Mouse (Mus musculus) skeletal muscle tissue, adult 2 months (tissue): Measurements from ENCODE around the gene Ak7.

Experiments
- DNase-seq: peaks from one replicate; pipeline ENCODE4 v3.0.0-alpha.2; 2012; ENCODE audit warnings: low read depth, low spot score

Gene Ak7

DNA sequence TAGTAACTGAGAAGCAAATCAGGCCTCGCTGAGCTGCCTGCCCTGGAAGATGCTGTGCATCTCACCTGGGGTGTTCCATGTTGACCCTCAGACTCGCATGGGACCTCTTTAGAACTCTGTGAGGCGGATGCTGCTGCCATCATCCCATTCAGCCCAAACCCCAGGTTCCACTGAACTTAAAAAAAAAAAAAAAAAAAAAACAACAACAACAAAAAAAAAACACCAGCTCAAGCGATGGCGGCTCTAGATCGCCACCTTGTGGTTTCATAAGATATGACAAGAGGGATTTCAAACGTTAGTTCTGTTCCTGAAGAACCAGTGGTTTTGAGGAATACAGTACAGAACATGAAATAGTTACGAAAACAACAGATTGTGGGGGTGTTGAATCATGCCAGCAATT, 22.2 kb downstream of the Ak7 start:
- peak; percentile 4 for DNase-seq

DNA sequence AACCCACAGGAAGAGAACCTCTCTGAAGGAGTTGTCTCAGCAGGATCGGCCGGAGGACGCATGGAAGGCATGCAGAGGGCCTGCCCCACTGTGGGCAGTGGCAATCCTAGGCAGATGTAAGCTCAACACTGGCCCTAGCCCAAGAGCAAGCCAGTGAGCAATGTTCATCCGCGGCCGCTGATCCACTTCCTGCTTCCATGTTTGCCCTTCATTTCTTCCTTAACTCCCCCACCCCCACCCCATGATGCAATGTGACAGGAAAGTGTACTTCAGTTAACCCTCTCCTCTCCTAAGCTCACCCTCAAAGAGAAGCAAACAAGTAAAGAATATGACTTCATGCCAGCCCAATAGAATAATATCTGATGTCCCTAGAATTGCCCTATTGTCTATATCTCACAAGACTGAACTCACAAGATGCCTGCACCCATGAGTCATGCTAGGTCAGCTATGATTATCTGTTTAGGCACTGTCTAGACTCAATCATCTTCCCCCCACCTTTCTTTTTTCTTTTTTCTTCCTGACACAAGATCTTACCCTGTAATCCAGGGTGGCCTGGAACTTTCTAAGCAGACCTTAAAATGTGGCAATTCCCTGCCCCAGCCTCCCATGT, 25.2 kb downstream of the Ak7 start:
- no peak for DNase-seq

DNA sequence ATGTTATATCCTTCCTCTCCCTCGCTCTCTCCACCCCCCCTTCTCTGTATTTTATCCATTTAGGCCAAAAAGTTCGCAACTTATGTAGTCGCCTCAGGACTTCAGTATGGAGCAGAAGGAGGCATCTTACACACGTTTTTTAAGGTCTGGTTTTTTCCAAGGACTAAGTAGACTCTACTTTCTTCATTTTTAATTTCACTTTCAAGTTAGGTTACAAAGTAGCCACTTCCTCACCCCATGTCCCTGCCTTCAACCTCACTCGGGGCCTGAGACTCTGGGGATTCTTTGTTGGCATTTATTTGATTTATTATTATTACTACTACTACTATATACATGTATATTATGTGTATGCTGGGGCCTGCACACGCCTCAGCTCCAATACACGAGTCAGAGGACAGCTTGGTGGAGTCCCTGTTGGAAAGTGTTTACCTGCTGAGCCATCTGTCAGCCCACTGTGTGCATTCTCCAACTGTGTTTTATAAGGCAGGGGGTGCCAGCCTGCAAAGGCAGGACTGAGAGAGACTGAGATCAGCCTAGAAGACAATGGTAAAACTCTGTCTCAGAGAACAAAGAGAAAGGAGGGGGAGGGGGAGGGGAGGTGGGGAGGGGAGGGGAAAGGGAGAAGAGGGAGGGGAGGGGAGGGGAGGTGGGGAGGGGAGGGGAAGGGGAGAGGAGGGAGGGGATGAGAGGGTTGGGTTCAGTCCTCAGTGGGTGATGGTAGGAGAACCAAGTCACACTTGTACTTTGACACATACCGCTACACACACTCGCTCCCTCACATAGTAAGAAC, 27.8 kb downstream of the Ak7 start:
- no peak for DNase-seq

DNA sequence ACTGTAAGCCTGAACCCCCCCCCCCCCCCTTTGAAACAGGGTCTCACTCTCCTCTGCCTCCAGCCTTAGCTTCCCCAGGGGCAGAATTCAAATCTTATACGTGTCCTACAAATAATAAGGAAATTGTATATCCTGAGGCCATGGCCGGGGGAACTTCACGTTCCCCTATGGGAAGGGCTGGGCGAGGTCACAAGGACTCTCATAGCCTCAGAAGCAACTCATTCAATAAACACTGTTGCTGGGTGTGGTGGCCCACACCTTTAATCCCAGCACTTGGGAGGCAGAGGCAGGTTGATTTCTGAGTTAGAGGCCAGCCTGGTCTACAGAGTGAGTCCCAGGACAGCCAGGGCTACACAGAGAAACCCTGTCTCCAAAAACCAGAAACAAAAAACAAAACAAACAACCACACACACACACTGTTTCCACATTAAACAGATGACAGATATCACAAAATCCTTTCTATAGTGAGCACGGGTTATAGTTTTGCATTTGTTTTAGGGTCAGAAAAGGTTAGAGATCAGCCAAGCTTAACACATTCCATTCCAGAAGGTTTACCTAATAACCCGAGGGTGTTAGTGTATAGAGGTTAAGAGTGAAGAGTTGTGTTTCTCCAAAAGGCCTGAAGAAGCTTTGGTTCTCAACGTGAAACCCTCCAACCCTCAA, 29.6 kb downstream of the Ak7 start:
- no peak for DNase-seq

DNA sequence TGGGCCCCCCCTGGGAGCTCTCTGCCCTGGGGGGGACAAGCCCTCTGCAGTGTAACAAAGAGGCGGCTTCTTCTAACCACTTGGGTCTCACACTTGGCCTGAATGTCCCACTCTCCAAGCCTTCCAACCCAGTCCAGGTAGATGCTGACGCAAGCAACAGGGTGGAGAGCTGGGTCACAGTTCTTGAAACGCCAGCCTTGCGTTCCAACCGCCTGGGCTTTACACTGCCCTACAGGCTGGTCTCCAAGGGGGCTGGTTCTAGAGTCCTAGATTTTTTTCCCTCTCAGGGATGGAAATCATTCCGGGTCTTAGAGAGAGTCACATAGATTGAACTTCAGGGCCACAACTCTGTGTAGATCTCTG, 30.1 kb downstream of the Ak7 start:
- no peak for DNase-seq

DNA sequence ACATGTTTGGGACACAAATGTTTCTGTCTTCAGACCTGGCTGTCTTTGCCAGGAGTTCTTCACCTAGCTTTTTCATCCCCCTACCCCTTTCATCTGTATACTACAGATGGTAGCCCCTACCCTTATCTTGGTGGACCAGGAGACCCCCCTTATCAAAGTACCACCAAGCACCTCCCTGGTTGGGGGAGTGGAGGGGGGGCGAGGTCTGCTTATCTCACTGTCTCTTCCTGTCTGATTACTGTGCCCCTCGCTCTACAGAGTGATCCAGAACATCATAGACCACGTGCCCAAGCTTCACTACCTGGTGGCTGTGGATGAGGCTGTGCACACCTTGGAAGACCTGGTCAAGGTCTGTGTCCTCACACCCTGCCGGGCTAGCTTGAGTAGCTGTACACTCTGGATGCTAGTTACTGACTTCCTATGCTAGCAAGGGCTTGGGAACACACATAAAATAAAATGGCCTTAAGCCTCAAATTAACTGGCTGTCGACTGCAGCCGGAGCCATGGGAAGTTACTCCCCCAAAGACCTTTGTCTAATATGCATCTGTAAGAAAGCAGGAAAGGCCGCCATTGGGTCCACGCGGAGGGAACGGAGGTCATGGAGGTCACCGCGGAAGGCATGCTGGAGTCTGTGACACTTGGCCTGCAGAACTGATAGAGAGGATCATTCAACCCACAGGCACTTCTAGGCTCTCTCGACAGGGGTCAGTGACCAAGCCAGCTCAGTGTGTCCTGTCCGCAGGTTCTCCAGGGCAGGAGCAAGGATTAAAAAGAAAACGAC, 32.7 kb downstream of the Ak7 start:
- DNase-seq, result no peak

DNA sequence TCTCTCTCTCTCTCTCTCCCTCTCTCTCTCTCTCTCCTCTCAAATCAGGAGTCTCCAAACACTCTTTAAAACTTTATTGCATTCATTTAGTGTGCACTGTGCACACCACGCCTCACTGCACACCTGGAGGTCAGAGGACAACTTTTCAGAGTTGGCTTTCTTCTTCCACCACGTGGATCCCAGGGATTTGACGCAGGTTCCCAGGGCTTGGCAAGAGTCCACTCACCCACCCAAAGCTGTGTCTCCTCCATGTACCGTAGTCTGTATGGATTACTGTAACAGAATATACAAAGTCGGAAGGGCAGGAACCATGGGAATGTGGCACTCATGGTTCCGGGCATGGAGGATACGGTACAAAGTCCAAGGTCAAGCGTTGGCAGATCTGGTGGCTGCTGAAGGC, 33.9 kb downstream of the Ak7 start:
- no peak for DNase-seq

DNA sequence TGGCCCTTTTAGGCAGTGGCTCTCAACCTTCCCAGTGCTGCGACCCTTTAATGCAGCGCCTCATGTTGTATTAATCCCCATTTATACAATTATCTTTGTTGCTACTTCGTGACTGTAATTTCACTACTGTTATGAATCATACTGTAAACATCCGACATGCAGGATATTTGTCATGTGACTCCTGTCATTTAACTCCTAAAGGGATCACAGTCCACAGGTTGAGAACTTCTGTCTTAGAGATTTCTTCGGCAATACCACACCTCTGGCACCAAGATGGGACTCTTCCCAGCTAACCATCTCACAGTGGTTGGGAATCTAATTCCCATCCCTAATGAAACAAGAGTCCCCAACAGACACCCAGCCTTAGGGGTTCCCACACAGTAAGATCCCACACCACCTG, 42.3 kb downstream of the Ak7 start:
- no peak for DNase-seq

DNA sequence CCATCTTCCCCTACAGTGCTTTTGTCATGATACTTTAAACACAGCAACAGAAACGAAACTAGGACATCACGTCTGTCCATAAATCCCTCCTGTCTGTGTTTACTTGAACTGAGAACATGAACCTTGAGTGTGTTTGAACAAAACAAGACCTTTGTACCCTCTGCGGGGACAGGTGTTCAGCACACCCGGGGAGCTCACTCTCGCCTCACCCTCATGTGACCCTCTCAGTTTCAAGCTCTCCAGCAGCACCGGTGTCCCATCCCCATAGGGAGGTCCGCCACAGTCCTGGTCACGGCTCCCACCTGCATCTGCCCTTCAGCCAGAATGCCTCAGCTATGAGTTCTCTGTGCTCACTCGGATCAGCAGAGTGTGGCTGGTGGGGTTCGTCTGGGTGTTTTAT, 48.0 kb downstream of the Ak7 start:
- no peak for DNase-seq

DNA sequence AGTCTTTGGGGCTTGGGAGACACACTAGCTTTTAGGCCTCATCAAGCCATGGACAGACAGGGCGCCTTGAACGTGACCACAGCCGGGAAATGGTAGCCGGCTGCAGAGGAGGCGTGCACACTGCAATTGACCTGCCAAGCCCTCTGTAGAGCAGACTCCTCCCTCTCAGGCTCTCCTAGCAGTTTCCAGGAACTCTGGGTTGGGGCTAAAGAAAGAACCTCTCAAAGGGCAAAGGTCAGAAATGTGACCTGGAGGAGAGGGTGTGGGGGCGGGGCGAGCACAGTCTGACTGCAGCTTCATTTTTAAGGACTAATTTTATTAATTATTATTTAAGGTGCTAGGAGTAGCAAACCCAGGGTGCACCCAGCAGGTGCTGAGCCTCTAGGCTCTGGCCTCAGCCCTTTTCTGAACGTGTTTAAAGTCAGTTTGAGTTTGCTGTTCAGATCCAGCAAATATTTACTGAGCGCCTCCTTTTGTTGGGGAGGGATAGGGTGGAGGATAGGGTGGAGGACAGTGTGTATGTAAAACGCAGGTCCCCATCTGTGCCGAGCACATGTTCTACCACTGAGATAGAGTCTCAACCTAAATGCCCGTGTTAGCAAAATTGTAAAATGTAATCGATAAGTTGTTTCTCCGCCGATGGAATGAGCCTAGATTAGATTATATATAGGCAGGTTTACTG, 52.2 kb downstream of the Ak7 start:
- DNase-seq, result peak; percentile 51

DNA sequence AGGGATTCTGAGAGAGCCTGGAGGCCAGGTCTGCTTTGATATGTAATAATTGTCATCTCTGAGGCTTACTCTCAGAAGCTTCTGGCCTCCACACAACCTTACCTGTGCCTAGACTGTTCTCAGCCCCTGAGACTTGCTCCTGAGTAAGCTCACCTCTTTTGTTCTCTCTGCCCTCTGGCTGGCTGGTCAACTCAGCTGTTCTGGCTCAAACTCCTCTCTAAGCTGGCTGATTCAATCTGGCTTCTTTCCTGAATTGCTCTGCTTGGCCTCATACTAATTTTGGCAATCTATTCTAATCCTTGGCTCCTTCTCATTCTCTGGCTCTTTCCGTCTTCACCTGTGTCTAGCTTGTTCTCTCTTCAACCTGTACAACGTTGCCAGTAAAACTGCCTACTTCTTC, 53.1 kb downstream of the Ak7 start:
- DNase-seq, result no peak

DNA sequence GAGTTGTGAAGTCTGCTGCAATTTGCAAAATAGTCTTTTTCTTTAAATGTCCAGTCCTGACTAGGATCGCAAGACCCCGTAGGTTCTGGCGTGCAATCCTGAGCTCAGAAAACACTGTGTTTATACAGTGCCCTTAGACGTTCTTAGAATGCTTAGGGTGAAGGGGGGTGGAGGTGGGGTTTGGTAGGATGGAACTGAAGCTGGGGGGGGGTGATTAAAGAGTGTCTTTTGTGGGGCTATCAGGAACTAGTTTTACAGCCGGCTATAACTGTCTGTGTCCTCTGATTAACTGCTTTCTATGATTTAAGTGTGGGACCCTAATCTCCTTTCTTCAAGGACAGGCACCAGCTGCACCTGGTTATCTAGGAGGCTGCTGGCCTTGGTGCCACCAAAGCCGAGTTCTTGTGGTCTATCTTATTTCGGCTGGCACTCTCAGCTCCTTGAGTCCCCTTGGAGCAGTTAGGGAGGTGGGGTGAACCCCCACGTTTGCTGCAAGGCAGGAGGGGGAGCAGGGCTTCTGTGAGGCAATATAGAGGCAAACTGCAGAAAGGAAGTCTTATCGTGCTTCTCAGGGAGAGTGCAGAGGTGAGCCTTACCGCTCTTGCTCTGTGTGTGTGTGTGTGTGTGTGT, 54.2 kb downstream of the Ak7 start:
- DNase-seq, result no peak

DNA sequence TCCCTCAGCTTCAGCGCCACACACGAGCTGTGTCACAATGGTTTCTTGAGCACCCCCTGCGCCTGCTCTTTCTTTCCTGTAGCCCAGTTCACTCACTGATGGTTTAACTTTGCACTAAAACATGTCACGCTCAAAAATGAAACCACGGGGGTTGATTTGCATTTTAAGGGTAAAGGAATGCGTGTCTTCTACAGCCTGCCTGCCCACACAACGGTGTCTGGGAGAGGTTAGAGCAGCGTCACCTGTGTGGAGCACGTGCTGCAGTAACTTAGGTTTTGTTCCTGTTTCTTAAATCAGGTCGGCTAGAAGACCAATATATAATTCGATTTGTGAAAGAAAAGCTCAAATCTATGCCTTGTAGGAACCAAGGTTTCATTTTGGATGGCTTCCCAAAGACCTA, 55.4 kb downstream of the Ak7 start:
- DNase-seq, result no peak

DNA sequence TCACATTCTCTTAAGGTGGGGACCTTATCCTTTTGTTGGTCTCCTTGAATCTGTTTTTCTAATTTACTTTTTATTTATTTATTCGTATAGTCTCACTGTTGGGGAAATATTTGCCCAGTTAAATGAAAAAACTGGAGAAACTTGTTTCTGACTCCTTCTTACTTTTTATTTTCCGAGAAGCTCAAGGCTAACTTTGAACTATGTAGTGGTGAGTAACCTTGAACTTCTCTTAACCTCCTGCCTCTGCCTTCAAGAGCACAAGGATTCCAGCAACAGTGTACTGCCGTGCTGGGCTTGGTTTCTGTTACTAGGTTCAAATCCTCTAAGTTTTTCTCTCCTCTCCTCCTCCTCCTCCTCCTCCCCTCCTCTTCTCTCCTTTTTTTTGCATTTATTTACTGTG, 55.9 kb downstream of the Ak7 start:
- no peak for DNase-seq

DNA sequence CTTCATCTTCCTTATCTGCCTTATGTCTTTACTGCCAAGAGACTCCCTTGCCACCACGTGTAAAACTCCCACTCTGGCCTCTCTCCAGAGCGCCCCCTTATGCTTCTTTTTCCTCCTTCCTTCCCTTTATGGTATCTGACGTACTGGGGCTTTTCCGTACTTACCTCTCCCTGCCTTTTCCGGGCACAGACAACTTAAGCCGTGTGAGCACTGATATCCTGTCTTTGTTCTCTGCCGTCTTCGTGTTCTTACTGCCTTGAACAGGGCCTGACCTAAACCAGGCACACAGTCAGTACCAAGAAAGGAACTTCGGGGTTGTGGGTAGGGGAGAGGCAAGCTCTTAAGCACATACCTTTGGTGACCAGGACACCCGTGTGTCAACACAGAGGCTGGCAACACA, 63.9 kb downstream of the Ak7 start:
- DNase-seq, result no peak

DNA sequence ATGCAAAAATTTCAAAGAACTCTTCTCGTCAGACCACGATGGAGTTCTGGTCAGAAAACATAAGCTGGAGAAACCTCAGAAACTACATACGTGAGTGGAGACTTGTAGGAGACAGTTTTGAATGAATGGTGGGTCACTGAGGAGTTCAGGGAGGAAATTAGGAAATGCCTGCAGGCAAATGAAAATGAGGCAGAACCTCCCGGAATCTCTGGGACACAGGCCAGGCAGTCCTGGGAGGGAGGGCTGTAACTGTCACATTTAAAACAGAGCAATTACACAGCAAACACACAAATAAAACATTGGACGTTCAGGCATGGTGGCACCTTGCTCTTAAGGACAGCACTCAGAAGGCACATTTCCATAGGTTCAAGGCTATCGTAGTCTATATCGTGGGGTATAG, 69.1 kb downstream of the Ak7 start:
- no peak for DNase-seq

DNA sequence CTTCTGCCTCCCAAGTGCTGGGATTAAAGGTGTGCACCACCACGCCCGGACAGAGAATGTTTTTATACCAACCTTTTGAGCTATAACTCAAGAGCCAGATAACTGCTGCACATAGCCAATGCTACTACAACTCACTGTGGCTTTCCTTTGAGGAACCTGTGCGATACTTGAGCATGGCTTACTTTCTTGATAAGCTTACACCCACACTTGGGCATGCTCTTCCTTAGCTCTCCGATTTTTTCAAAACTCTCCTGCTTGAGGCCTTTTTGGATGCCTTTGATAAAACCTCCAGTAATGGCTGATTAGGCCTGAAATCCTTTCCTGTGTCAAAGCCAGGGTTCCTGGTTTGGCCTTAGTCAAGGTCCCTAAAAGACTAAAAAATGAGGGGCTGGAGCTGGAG, 71.9 kb downstream of the Ak7 start:
- DNase-seq, result no peak

DNA sequence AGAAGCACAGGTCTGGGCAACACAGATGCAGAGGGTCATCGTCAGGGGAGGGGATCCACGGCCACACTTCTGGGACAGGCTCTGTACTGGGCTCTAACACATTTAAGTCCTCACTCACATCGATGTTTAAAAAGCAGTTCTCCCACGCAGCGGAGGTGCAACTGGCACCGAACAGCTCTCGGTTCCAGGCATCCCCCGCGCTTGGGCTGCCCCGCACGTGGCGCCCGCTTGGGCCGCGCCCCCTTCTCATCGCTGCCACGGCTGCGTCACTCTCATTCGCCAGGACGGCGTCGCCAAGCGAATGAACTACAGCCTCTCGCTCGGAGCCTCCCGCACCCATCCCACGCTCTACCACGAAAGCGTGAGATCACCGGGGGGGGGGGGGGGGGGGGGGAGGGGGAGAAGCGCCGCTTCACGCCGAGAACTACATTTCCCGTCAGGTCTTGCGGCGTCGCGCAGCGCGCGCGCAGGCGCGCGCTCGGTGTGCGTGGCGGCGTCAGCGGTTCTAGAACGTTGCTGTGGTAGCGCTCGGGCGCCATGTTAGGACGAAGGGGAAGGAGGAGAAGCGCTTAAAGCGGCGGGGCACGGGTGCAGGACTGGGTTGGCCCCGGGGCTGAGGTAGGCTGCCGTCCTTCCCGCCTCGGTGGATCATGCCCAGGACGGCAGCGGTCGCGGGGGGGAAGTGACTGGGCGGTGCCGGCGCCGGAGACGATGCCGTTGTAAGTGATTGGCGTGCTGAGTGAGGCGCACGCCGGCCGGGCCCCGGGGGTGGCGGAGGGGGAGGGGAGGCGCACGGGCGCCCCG, 78.6 kb downstream of the Ak7 start, which contains the start of gene Papola:
TSS of gene Papola (plus strand) at position 499 of the 804 bp plus-strand sequence.
- peak; percentile 88 for DNase-seq

DNA sequence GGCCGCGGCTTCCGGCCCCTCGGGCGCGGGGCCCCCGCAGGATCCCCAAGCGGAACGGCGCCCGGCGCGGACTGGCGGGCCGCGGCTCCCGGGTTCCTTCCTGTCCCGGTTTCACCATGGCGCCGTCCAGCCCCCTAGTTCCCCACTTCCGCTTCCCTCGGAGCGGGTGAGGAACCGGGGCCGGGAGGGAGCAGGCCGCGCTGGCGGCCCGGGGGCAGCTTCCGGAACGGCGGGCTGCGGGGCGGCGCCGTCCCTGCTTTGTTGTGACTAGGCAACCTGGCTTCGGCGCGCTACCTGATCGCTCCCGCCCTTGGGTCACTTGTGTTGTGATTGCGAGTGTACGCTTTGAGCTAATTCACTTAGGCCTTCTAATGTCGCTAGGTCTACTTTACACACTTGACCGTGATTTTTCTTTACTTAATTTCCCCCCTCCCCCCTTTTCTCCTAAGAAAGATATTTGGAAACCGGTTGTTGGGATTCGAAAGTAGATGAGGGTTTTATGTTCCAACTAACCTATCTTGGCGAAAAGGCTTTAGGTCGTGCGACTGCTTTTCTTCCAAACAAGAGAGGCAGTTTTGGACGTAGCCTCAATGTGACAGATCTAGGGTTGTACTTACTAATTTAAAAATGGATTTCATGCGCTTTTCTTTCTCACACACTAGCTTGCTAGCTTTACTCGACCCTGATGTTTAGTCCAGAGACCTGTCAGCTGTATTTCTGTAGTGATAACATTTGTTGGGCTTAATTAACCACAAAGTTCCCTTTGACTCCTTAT, 79.4 kb downstream of the Ak7 start:
- peak; percentile 24 for DNase-seq

DNA sequence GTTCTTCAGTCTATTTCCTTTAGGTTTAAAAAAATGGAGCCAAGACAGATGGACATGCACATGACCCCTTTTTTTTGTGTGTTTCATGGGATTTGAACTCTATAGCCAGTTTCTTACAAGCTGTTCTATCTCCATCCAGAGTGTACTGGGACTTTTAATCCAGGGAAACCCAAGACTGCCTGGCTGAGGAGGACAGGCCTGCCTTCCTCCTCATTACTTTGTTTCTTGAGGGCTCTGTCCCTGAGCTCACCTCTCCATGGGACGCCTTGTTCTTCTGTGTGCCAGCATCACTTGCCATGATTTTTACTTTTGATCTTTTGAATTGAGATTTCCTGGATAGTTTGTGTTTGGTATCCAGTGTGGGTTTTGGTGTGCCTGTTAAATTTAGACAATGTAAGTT, 80.3 kb downstream of the Ak7 start:
- DNase-seq, result no peak
